Mouse (Mus musculus) ES-E14 (cell line): ENCODE measurements around the gene Rab36. TPM values are rescaled to one million over a fixed set of nuclear protein-coding genes. Genes with fewer than 3 reads are reported as not detected.

Experiments
- DNase-seq: peaks from one replicate; pipeline ENCODE4 v3.0.0-alpha.2; 2013; ENCODE audit warnings: low read depth, low spot score
- H3K27ac ChIP-seq: 2 replicates; pipeline ENCODE4 v1.5.1; 2012; ENCODE audit warnings: low read depth, mild to moderate bottlenecking, low read length, moderate library complexity, mixed read lengths; ENCODE audit not compliant: poor library complexity, insufficient read depth, severe bottlenecking
- H3K36me3 ChIP-seq: 2 replicates; pipeline ENCODE4 v1.6.1; 2012; ENCODE audit warnings: mild to moderate bottlenecking, low read length, moderate library complexity, mixed read lengths; ENCODE audit not compliant: control insufficient read depth, poor library complexity, insufficient read depth, severe bottlenecking
- H3K4me1 ChIP-seq, 2 experiments: fragments of 150-350 bp in 1 of 2; sonication (generic) in 1 of 2; 2 replicates each; pipeline ENCODE4 v1.6.1; 2012; ENCODE audit warnings: low read length in 2 of 2, mild to moderate bottlenecking in 1 of 2, mixed read lengths in 1 of 2; ENCODE audit not compliant: control insufficient read depth in 2 of 2, insufficient read depth in 2 of 2, poor library complexity in 1 of 2
- H3K4me3 ChIP-seq, 2 experiments: fragments of 150-350 bp in 1 of 2; sonication (generic) in 1 of 2; 2 replicates each; pipeline ENCODE4 v1.5.1; 2012; ENCODE audit warnings: low read length in 2 of 2, low read depth in 1 of 2, mild to moderate bottlenecking in 1 of 2, mixed read lengths in 1 of 2; ENCODE audit not compliant: insufficient read depth in 1 of 2, poor library complexity in 1 of 2, severe bottlenecking in 1 of 2
- H3K9ac ChIP-seq: 2 replicates; pipeline ENCODE4 v1.6.1; 2012; ENCODE audit warnings: low read depth, mild to moderate bottlenecking, low read length, mixed read lengths; ENCODE audit not compliant: poor library complexity, insufficient read depth, severe bottlenecking
- H3K9me3 ChIP-seq: fragments of 150-350 bp; sonication (generic); 2 replicates; pipeline ENCODE4 v1.6.1; 2012; ENCODE audit warnings: low read depth, mild to moderate bottlenecking, low read length; ENCODE audit not compliant: control insufficient read depth, insufficient read depth
- CHD2 ChIP-seq: IDR thresholded peaks from 2 replicates; pipeline ENCODE4 v1.6.1; 2014; ENCODE audit warnings: mild to moderate bottlenecking, low read depth, low read length, inconsistent platforms
- HCFC1 ChIP-seq: IDR thresholded peaks from 2 replicates; pipeline ENCODE4 v1.6.1; 2012; ENCODE audit warnings: low read length, inconsistent platforms, borderline replicate concordance; ENCODE audit not compliant: insufficient read depth
- MAFK ChIP-seq: IDR thresholded peaks from 2 replicates; pipeline ENCODE4 v1.6.1; 2014; ENCODE audit warnings: mild to moderate bottlenecking, low read depth, low read length, inconsistent platforms; ENCODE audit not compliant: insufficient read depth
- ZC3H11A ChIP-seq: IDR thresholded peaks from 2 replicates; pipeline ENCODE4 v1.6.1; 2012; ENCODE audit warnings: low read depth, mild to moderate bottlenecking, inconsistent platforms, low read length, borderline replicate concordance
- ZNF384 ChIP-seq: IDR thresholded peaks from 2 replicates; pipeline ENCODE4 v1.6.1; 2012; ENCODE audit warnings: low read depth, low read length, inconsistent platforms
- in situ Hi-C, 2 experiments: fragments of 600-800 bp; cut with MboI; formaldehyde crosslinking; loops; one replicate each; pipeline ENCODE4 v1.15.1; 2025; ENCODE audit warnings: low sequenced_read_pairs in 2 of 2, inconsistent platforms in 1 of 2; ENCODE audit not compliant: unreplicated experiment in 2 of 2
- total RNA-seq: library from RNA; depleted of rRNA; stranded (reverse); fragments of 300-350 nt; gene quantifications from 2 replicates; pipeline ENCODE4 v1.2.3, GENCODE M21; 2012; rRNA removed

Gene Rab36
- 0.69 and 0.98 TPM in 2 replicates for total RNA-seq

- Histone ChIP-seq H3K9ac (peak within 1 kb of the TSS; percentile 52; the same call in 1 of the 2 replicates), H3K27ac (no peak within 1 kb of the TSS), H3K9me3 (no peaks in the 10 kb centered on the region), H3K4me3 (peak within 1 kb of the TSS; percentile 0 to 52; a peak in 2 of 4 replicates), H3K36me3 (no peaks in the 10 kb centered on the region), H3K4me1 (peaks cover 0 to 7% of the 10 kb centered on the region in 2 experiments; a peak in 1 of 4 replicates)
- peak; percentile 92 for DNase-seq
- in situ Hi-C loops, result no loop called here
- TF ChIP-seq HCFC1 (peak; percentile 63; the same call in 1 of the 2 replicates), ZNF384 (no peak), CHD2 (peak; percentile 72; the same call in 1 of the 2 replicates)
Observed at GRCm38 (mm10) chr10:75036883-75037379, at the start of gene Rab36. Rab36 (plus strand) TSS chr10:75037058.

GRCm38 (mm10) chr10:74987698-74988470, 49.0 kb upstream of the Rab36 start:
- Histone ChIP-seq H3K36me3 (no peaks in the 10 kb centered on the region), H3K4me3 (no peak overlapping the region), H3K9ac (no peak overlapping the region), H3K4me1 (peaks cover 0 to 4% of the 10 kb centered on the region in 2 experiments; a peak in 1 of 4 replicates), H3K27ac (no peak overlapping the region), H3K9me3 (no peaks in the 10 kb centered on the region)
- in situ Hi-C loops, result no loop called here
- no peak for TF ChIP-seq MAFK
- no peak for TF ChIP-seq CHD2
- no peak for DNase-seq

GRCm38 (mm10) chr10:74989814-74990213, 47.0 kb upstream of the Rab36 start:
- Histone ChIP-seq H3K27ac (no peak overlapping the region), H3K36me3 (no peaks in the 10 kb centered on the region), H3K9ac (no peak overlapping the region), H3K4me1 (peaks cover 0 to 4% of the 10 kb centered on the region in 2 experiments; a peak in 1 of 4 replicates), H3K4me3 (no peak overlapping the region), H3K9me3 (no peaks in the 10 kb centered on the region)
- in situ Hi-C loops, result no loop called here
- DNase-seq, result no peak
- no peak for TF ChIP-seq CHD2
- TF ChIP-seq ZNF384, result no peak
- no peak for TF ChIP-seq ZC3H11A
- TF ChIP-seq MAFK, result no peak
- TF ChIP-seq HCFC1, result no peak

- Histone ChIP-seq H3K9me3 (no peaks in the 10 kb centered on the region), H3K4me3 (peak overlapping the region; percentile 13 to 26; a peak in 2 of 4 replicates), H3K27ac (no peak overlapping the region), H3K9ac (no peak overlapping the region), H3K4me1 (peaks cover 0 to 6% of the 10 kb centered on the region in 2 experiments; a peak in 1 of 4 replicates), H3K36me3 (no peaks in the 10 kb centered on the region)
- no peak for DNase-seq
- TF ChIP-seq HCFC1 (no peak), CHD2 (no peak), ZC3H11A (no peak), ZNF384 (no peak), MAFK (no peak)
- in situ Hi-C loops, result no loop called here
Observed at GRCm38 (mm10) chr10:74990584-74991322, 46.1 kb upstream of the Rab36 start.
